ENCODE assay signal across 22 mouse cellular contexts in genomic region chr2:52774373-52774772, GRCm38 (mm10). TPM values are rescaled to one million over a fixed set of nuclear protein-coding genes. Genes with fewer than 3 reads are reported as not detected.
DNase-seq lines count a peak whose midpoint lies in the region; ATAC-seq and TF ChIP-seq lines count a peak whose summit lies in the region.
"Had no signal": no experiment of that assay in that cellular context is flagged by ENCODE, and none has a peak within 500 bp of the region (broad histone marks: within the 10 kb centered on the region; RNA-seq: fewer than 3 reads in every experiment).

No protein-coding gene starts in this region.

- no peak for TF ChIP-seq RAD21 in CH12.LX (IDR thresholded peaks at IDR 0.05; ENCODE audit: low read depth, low read length)

- H3K27ac ChIP-seq in forebrain, embryonic 13.5 days: no peak overlapping the region
- no peak overlapping the region for H3K27ac ChIP-seq in forebrain, embryonic 10.5 days
- H3K27ac ChIP-seq in hindbrain, embryonic 12.5 days: no peak overlapping the region
- no peak overlapping the region for H3K27ac ChIP-seq in hindbrain, postnatal 0 days
- H3K27ac ChIP-seq in CH12.LX (ENCODE audit: insufficient read depth, low read depth): no peak overlapping the region
- H3K27ac ChIP-seq in forebrain, postnatal 0 days (ENCODE audit: low read depth, low read length): no peak overlapping the region
- H3K27ac ChIP-seq: embryonic facial prominence, embryonic 15.5 days; heart, embryonic 13.5 days; hindbrain, embryonic 14.5 days had no signal

- peak; percentile 77 for ATAC-seq in forebrain, embryonic 13.5 days
- ATAC-seq in hindbrain, embryonic 12.5 days (ENCODE audit: low FRiP score): peak; percentile 67
- no peak for ATAC-seq in hindbrain, postnatal 0 days
- peak; percentile 85 for ATAC-seq in forebrain, postnatal 0 days
- ATAC-seq: CD4-positive, CD25-positive, alpha-beta regulatory T cell, adult 4 months; intestine, embryonic 16.5 days had no signal

- no peaks in the 10 kb centered on the region for H3K79me2 ChIP-seq in CH12.LX (replicated peaks; ENCODE audit: control insufficient read depth, extremely low read depth, insufficient read depth, poor library complexity, severe bottlenecking)

- TF ChIP-seq POLR2A in CH12.LX (IDR thresholded peaks at IDR 0.05; ENCODE audit: low read depth, low read length): no peak

- no peak for TF ChIP-seq EP300 in CH12.LX (IDR thresholded peaks at IDR 0.05; ENCODE audit: low read length)

- 17% methylated on average over 1 of the region's 1 CpGs for WGBS in forebrain, embryonic 13.5 days
- 71% methylated on average over 1 of the region's 1 CpGs for WGBS in forebrain, embryonic 10.5 days
- 45% methylated on average over 1 of the region's 1 CpGs for WGBS in hindbrain, embryonic 12.5 days
- 11% methylated on average over 1 of the region's 1 CpGs for WGBS in hindbrain, postnatal 0 days
- 8% methylated on average over 1 of the region's 1 CpGs for WGBS in forebrain, postnatal 0 days

- TF ChIP-seq CTCF in hindbrain, postnatal 0 days (IDR thresholded peaks at IDR 0.05; ENCODE audit: low read depth): no peak
- TF ChIP-seq CTCF in CH12.LX (conservative IDR thresholded peaks at IDR 0.05 in 1 of 2, IDR thresholded peaks at IDR 0.05 in 1 of 2; ENCODE audit: low read depth in 2 of 2, low read length in 2 of 2): no peak
- no peak for TF ChIP-seq CTCF in forebrain, postnatal 0 days (IDR thresholded peaks at IDR 0.05; ENCODE audit: low read depth)

- no peaks in the 10 kb centered on the region for H3K9me3 ChIP-seq in forebrain, embryonic 13.5 days (replicated peaks)
- no peaks in the 10 kb centered on the region for H3K9me3 ChIP-seq in forebrain, embryonic 10.5 days
- H3K9me3 ChIP-seq in hindbrain, embryonic 12.5 days (replicated peaks): no peaks in the 10 kb centered on the region
- no peaks in the 10 kb centered on the region for H3K9me3 ChIP-seq in hindbrain, postnatal 0 days (ENCODE audit: low read length)
- peaks cover 2% of the 10 kb centered on the region for H3K9me3 ChIP-seq in CH12.LX (replicated peaks; ENCODE audit: low read length)
- H3K9me3 ChIP-seq in forebrain, postnatal 0 days (ENCODE audit: low read length): no peaks in the 10 kb centered on the region
- H3K9me3 ChIP-seq: embryonic facial prominence, embryonic 15.5 days; heart, embryonic 13.5 days had no signal

- H3K4me3 ChIP-seq in forebrain, embryonic 13.5 days: no peak overlapping the region
- H3K4me3 ChIP-seq in forebrain, embryonic 10.5 days: no peak overlapping the region
- H3K4me3 ChIP-seq in hindbrain, embryonic 12.5 days: no peak overlapping the region
- no peak overlapping the region for H3K4me3 ChIP-seq in hindbrain, postnatal 0 days (ENCODE audit: low read length)
- no peak overlapping the region for H3K4me3 ChIP-seq in CH12.LX (replicated peaks in 1 of 3; ENCODE audit: low read depth in 2 of 3, low read length in 2 of 3, poor library complexity in 1 of 3)
- H3K4me3 ChIP-seq in forebrain, postnatal 0 days (ENCODE audit: low read depth, low read length): no peak overlapping the region
- H3K4me3 ChIP-seq: embryonic facial prominence, embryonic 15.5 days; erythroblast, embryonic 14.5 days; heart, embryonic 13.5 days had no signal

- in situ Hi-C loops in CH12.LX (cut with MboI; ENCODE audit: low pct_ligation_motif_present, low pct_unique_long_range_greater_than_20kb, low sequenced_read_pairs): loop anchor here (25.0 kb wide), 1 partner anchor 163 kb away; no protein-coding TSS in a partner anchor

- no peaks in the 10 kb centered on the region for H3K36me3 ChIP-seq in forebrain, embryonic 13.5 days (ENCODE audit: poor library complexity, severe bottlenecking)
- no peaks in the 10 kb centered on the region for H3K36me3 ChIP-seq in forebrain, embryonic 10.5 days (replicated peaks)
- H3K36me3 ChIP-seq in hindbrain, embryonic 12.5 days: no peaks in the 10 kb centered on the region
- no peaks in the 10 kb centered on the region for H3K36me3 ChIP-seq in hindbrain, postnatal 0 days (ENCODE audit: insufficient read depth, low read length)
- no peaks in the 10 kb centered on the region for H3K36me3 ChIP-seq in CH12.LX (replicated peaks in 1 of 2; ENCODE audit: control insufficient read depth in 1 of 2, insufficient read depth in 1 of 2, low read length in 1 of 2)
- H3K36me3 ChIP-seq in forebrain, postnatal 0 days (ENCODE audit: insufficient read depth): no peaks in the 10 kb centered on the region
- H3K36me3 ChIP-seq: embryonic facial prominence, embryonic 15.5 days; heart, embryonic 13.5 days had no signal

- H3K4me1 ChIP-seq in forebrain, embryonic 13.5 days: peaks cover 5% of the 10 kb centered on the region; the same call in 1 of the 2 replicates
- H3K4me1 ChIP-seq in forebrain, embryonic 10.5 days: peaks cover 5% of the 10 kb centered on the region; the same call in 1 of the 2 replicates
- peaks cover 3% of the 10 kb centered on the region; the same call in 1 of the 2 replicates for H3K4me1 ChIP-seq in hindbrain, embryonic 12.5 days
- H3K4me1 ChIP-seq in hindbrain, postnatal 0 days (ENCODE audit: insufficient read depth, low read length): no peaks in the 10 kb centered on the region
- peaks cover 2 to 26% of the 10 kb centered on the region in 2 experiments; a peak in 3 of 4 replicates for H3K4me1 ChIP-seq in CH12.LX (ENCODE audit: control insufficient read depth in 1 of 2, insufficient read depth in 2 of 2)
- H3K4me1 ChIP-seq in forebrain, postnatal 0 days (ENCODE audit: insufficient read depth): no peaks in the 10 kb centered on the region
- H3K4me1 ChIP-seq: heart, embryonic 13.5 days had no signal

- H3K4me2 ChIP-seq in forebrain, embryonic 13.5 days: no peak overlapping the region
- H3K4me2 ChIP-seq in hindbrain, embryonic 12.5 days (replicated peaks): no peak overlapping the region
- H3K4me2 ChIP-seq in hindbrain, postnatal 0 days (ENCODE audit: low read depth, low read length): no peak overlapping the region
- no peak overlapping the region for H3K4me2 ChIP-seq in CH12.LX (ENCODE audit: insufficient read depth, low read depth, poor library complexity, severe bottlenecking)
- no peak overlapping the region for H3K4me2 ChIP-seq in forebrain, postnatal 0 days (ENCODE audit: low read depth)
- H3K4me2 ChIP-seq: embryonic facial prominence, embryonic 15.5 days; heart, embryonic 13.5 days; hindbrain, embryonic 14.5 days had no signal

- peaks cover 4% of the 10 kb centered on the region; the same call in 1 of the 2 replicates for H3K27me3 ChIP-seq in forebrain, embryonic 13.5 days
- H3K27me3 ChIP-seq in forebrain, embryonic 10.5 days (ENCODE audit: poor library complexity, severe bottlenecking): no peaks in the 10 kb centered on the region
- no peaks in the 10 kb centered on the region for H3K27me3 ChIP-seq in hindbrain, embryonic 12.5 days
- no peaks in the 10 kb centered on the region for H3K27me3 ChIP-seq in hindbrain, postnatal 0 days (ENCODE audit: insufficient read depth, low read length)
- H3K27me3 ChIP-seq in CH12.LX (replicated peaks): no peaks in the 10 kb centered on the region
- no peaks in the 10 kb centered on the region for H3K27me3 ChIP-seq in forebrain, postnatal 0 days (ENCODE audit: insufficient read depth, low read length)
- H3K27me3 ChIP-seq: embryonic facial prominence, embryonic 15.5 days; heart, embryonic 13.5 days had no signal

- DNase-seq in forebrain, embryonic 10.5 days (ENCODE audit: extremely low spot score, low spot score): no peak
- DNase-seq in hindbrain, postnatal 0 days (ENCODE audit: low spot score): no peak
- DNase-seq in CH12.LX (ENCODE audit: extremely low read depth): peak; percentile 15
- peak; percentile 45 for DNase-seq in forebrain, postnatal 0 days
- DNase-seq in spleen, postnatal 10 days (ENCODE audit: low spot score in 2 of 2): no peak
- DNase-seq: adrenal gland, postnatal 10 days; B cell, adult 2 months; cerebellum, adult 18-20 months; cerebellum, postnatal 10 days; embryo, embryonic 11 days; gastrocnemius, postnatal 36 days; heart, adult 11 months; heart, postnatal 36 days; kidney, adult 2 months had no signal

- dilution Hi-C loops in CH12.LX (cut with MboI; ENCODE audit: extremely low pct_ligation_motif_present, extremely low pct_unique_long_range_greater_than_20kb, low sequenced_read_pairs): no loop called here

- H3K9ac ChIP-seq in forebrain, embryonic 13.5 days: no peak overlapping the region
- H3K9ac ChIP-seq in hindbrain, embryonic 12.5 days: no peak overlapping the region
- no peak overlapping the region for H3K9ac ChIP-seq in hindbrain, postnatal 0 days (replicated peaks; ENCODE audit: low read length)
- no peak overlapping the region for H3K9ac ChIP-seq in CH12.LX (ENCODE audit: insufficient read depth, low read depth)
- no peak overlapping the region for H3K9ac ChIP-seq in forebrain, postnatal 0 days
- H3K9ac ChIP-seq: embryonic facial prominence, embryonic 15.5 days; heart, embryonic 13.5 days; hindbrain, embryonic 14.5 days had no signal

TF ChIP-seq in CH12.LX, 34 proteins besides CTCF, POLR2A, EP300 and RAD21:
- TF ChIP-seq MAZ (IDR thresholded peaks at IDR 0.05; ENCODE audit: low read depth, low read length): no peak
- no peak for TF ChIP-seq MYC (IDR thresholded peaks at IDR 0.05; ENCODE audit: low read depth, low read length)
- no peak for TF ChIP-seq UBTF (IDR thresholded peaks at IDR 0.05; ENCODE audit: low read depth, low read length)
- no peak for TF ChIP-seq MEF2A (IDR thresholded peaks at IDR 0.05; ENCODE audit: borderline replicate concordance, low read depth, low read length)
TF ChIP-seq in CH12.LX: peak in this region for 0.

RNA-seq across cellular contexts. Expression of gene Stam2, which starts 32.3 kb away (rescaled TPM):
- 38.3 and 40.3 TPM in 2 replicates for polyA plus RNA-seq in forebrain, embryonic 13.5 days (2015; fragmentation: Nextera tagmentation; extraction: Ambion mirVana)
- 31.2 and 34.0 TPM in 2 replicates for polyA plus RNA-seq in forebrain, embryonic 10.5 days (2016; fragmentation: Nextera tagmentation; extraction: Ambion mirVana)
- 48.2 and 48.8 TPM in 2 replicates for polyA plus RNA-seq in hindbrain, embryonic 12.5 days (2016; fragmentation: Nextera tagmentation; extraction: Ambion mirVana)
- total RNA-seq in hindbrain, postnatal 0 days (2014; rRNA removed): 21.2 and 21.9 TPM in 2 replicates
- 25.5 and 27.5 TPM in 2 replicates for polyA plus RNA-seq in hindbrain, postnatal 0 days (2015; fragmentation: Nextera tagmentation; extraction: Ambion mirVana)
- total RNA-seq in CH12.LX (2012; rRNA removed): 9.3 and 10.3 TPM in 2 replicates
- total RNA-seq in CH12.LX (2014; rRNA removed): 16.5 and 20.7 TPM in 2 replicates
- polyA plus RNA-seq in CH12.LX (2012; ENCODE audit: insufficient read length, low read depth): 19.8 and 20.5 TPM in 2 replicates
- total RNA-seq in forebrain, postnatal 0 days (2014; rRNA removed): 34.0 and 40.3 TPM in 2 replicates
- polyA plus RNA-seq in forebrain, postnatal 0 days (2015; fragmentation: Nextera tagmentation; extraction: Ambion mirVana): 23.3 and 30.6 TPM in 2 replicates

Comparison
In these comparisons a context has a peak if more than half of its experiments do, and no peak if none do; other contexts are left out.
1. DNase-seq: peak in CH12.LX (single experiment) and forebrain, postnatal 0 days (single experiment); none in forebrain, embryonic 10.5 days (single experiment), hindbrain, postnatal 0 days (single experiment) and spleen, postnatal 10 days (0 of 2).